Mouse (Mus musculus): ENCODE data around the gene Osbpl10. TPM values are rescaled to one million over a fixed set of nuclear protein-coding genes. Genes with fewer than 3 reads are reported as not detected.

Osbpl10 gene
- polyA plus RNA-seq, 1 experiment from 2014 or later = 2.8 TPM

- H3K4me1 ChIP-seq = peaks cover 11% of the 10 kb centered on the region
- H3K36me3 ChIP-seq = no peaks in the 10 kb centered on the region
- H3K4me3 ChIP-seq (replicated peaks) = no peak overlapping the region
- H3K4me2 ChIP-seq (replicated peaks) = no peak overlapping the region
- H3K27ac ChIP-seq (replicated peaks) = no peak overlapping the region
- no peaks in the 10 kb centered on the region for H3K9me3 ChIP-seq (replicated peaks)
- H3K27me3 ChIP-seq = no peaks in the 10 kb centered on the region
- 88% methylated on average over 7 of the region's 7 CpGs for WGBS
- H3K9ac ChIP-seq = no peak overlapping the region
- no peak for ATAC-seq (ENCODE audit: insufficient number of reproducible peaks, low FRiP score, low TSS enrichment, low read depth)
These were observed 231.4 kb downstream of the Osbpl10 start for GRCm38 (mm10) chr9:115209737-115210136.

- H3K4me2 ChIP-seq (replicated peaks) = no peak overlapping the region
- H3K9ac ChIP-seq = no peak overlapping the region
- H3K9me3 ChIP-seq (replicated peaks) = no peaks in the 10 kb centered on the region
- ATAC-seq (ENCODE audit: insufficient number of reproducible peaks, low FRiP score, low TSS enrichment, low read depth) = no peak
- no peak overlapping the region for H3K27ac ChIP-seq (replicated peaks)
- no peak overlapping the region for H3K4me3 ChIP-seq (replicated peaks)
- H3K36me3 ChIP-seq = no peaks in the 10 kb centered on the region
- H3K4me1 ChIP-seq = peaks cover 17% of the 10 kb centered on the region
- no peaks in the 10 kb centered on the region for H3K27me3 ChIP-seq
- 90% methylated on average over 12 of the region's 12 CpGs for whole genome bisulfite sequencing
These were observed 232.2 kb downstream of the Osbpl10 start for GRCm38 (mm10) chr9:115210535-115210934.

- no peaks in the 10 kb centered on the region for H3K36me3 ChIP-seq
- H3K27me3 ChIP-seq = no peaks in the 10 kb centered on the region
- H3K4me2 ChIP-seq (replicated peaks) = no peak overlapping the region
- no peak overlapping the region for H3K4me3 ChIP-seq (replicated peaks)
- no peak overlapping the region for H3K27ac ChIP-seq (replicated peaks)
- peaks cover 14% of the 10 kb centered on the region for H3K4me1 ChIP-seq
- H3K9me3 ChIP-seq (replicated peaks) = no peaks in the 10 kb centered on the region
- 72% methylated on average over 5 of the region's 5 CpGs for WGBS
- no peak for ATAC-seq (ENCODE audit: insufficient number of reproducible peaks, low FRiP score, low TSS enrichment, low read depth)
- H3K9ac ChIP-seq = no peak overlapping the region
These were observed 235.4 kb downstream of the Osbpl10 start for GRCm38 (mm10) chr9:115213755-115214264.

- 37% methylated on average over 7 of the region's 7 CpGs for WGBS
- Histone ChIP-seq H3K27ac (replicated peaks) (no peak overlapping the region), H3K9me3 (replicated peaks) (no peaks in the 10 kb centered on the region), H3K4me3 (replicated peaks) (no peak overlapping the region), H3K36me3 (no peaks in the 10 kb centered on the region), H3K27me3 (no peaks in the 10 kb centered on the region), H3K4me1 (peaks cover 14% of the 10 kb centered on the region), H3K9ac (no peak overlapping the region), H3K4me2 (replicated peaks) (no peak overlapping the region)
- ATAC-seq (ENCODE audit: insufficient number of reproducible peaks, low FRiP score, low TSS enrichment, low read depth) = no peak
These were observed 236.5 kb downstream of the Osbpl10 start for GRCm38 (mm10) chr9:115214572-115215571.

- Histone ChIP-seq H3K9ac (no peak overlapping the region), H3K27ac (replicated peaks) (no peak overlapping the region), H3K27me3 (no peaks in the 10 kb centered on the region), H3K4me1 (peaks cover 14% of the 10 kb centered on the region), H3K36me3 (no peaks in the 10 kb centered on the region), H3K4me3 (replicated peaks) (no peak overlapping the region), H3K4me2 (replicated peaks) (no peak overlapping the region), H3K9me3 (replicated peaks) (no peaks in the 10 kb centered on the region)
- WGBS = 31% methylated on average over 21 of the region's 21 CpGs
- 0 out of 2 replicates have a peak, but pooled peaks have one; percentile 49 for ATAC-seq (ENCODE audit: insufficient number of reproducible peaks, low FRiP score, low TSS enrichment, low read depth)
These were observed 237.7 kb downstream of the Osbpl10 start for GRCm38 (mm10) chr9:115215830-115216701.

GRCm38 (mm10) chr9:115217984-115218383 lies 239.6 kb downstream of the Osbpl10 start:
- H3K9me3 ChIP-seq (replicated peaks) = no peaks in the 10 kb centered on the region
- no peak overlapping the region for H3K9ac ChIP-seq
- ATAC-seq (ENCODE audit: insufficient number of reproducible peaks, low FRiP score, low TSS enrichment, low read depth) = no peak
- no peak overlapping the region for H3K4me3 ChIP-seq (replicated peaks)
- H3K4me2 ChIP-seq (replicated peaks) = no peak overlapping the region
- no peak overlapping the region for H3K27ac ChIP-seq (replicated peaks)
- H3K36me3 ChIP-seq = no peaks in the 10 kb centered on the region
- no peaks in the 10 kb centered on the region for H3K27me3 ChIP-seq
- H3K4me1 ChIP-seq = peaks cover 14% of the 10 kb centered on the region
- 29% methylated on average over 9 of the region's 9 CpGs for WGBS

- WGBS = 68% methylated on average over 7 of the region's 7 CpGs
These were observed 242.1 kb downstream of the Osbpl10 start for GRCm38 (mm10) chr9:115220466-115220865.

GRCm38 (mm10) chr9:115221265-115221664 lies 242.9 kb downstream of the Osbpl10 start:
- no peaks in the 10 kb centered on the region for H3K4me1 ChIP-seq
- no peak overlapping the region for H3K4me3 ChIP-seq (replicated peaks)
- no peak overlapping the region for H3K9ac ChIP-seq
- 90% methylated on average over 7 of the region's 7 CpGs for WGBS
- H3K9me3 ChIP-seq (replicated peaks) = no peaks in the 10 kb centered on the region
- no peak overlapping the region for H3K4me2 ChIP-seq (replicated peaks)
- no peaks in the 10 kb centered on the region for H3K36me3 ChIP-seq
- ATAC-seq (ENCODE audit: insufficient number of reproducible peaks, low FRiP score, low TSS enrichment, low read depth) = no peak
- no peaks in the 10 kb centered on the region for H3K27me3 ChIP-seq
- H3K27ac ChIP-seq (replicated peaks) = no peak overlapping the region

More at GRCm38 (mm10) chr9:115220466-115220865, 242.1 kb downstream of the Osbpl10 start:
- Histone ChIP-seq H3K27me3 (no peaks in the 10 kb centered on the region), H3K9ac (no peak overlapping the region), H3K4me3 (replicated peaks) (no peak overlapping the region), H3K27ac (replicated peaks) (no peak overlapping the region), H3K9me3 (replicated peaks) (no peaks in the 10 kb centered on the region), H3K36me3 (no peaks in the 10 kb centered on the region), H3K4me2 (replicated peaks) (no peak overlapping the region), H3K4me1 (peaks cover 6% of the 10 kb centered on the region; the same call in 1 of the 2 replicates)
- ATAC-seq (ENCODE audit: insufficient number of reproducible peaks, low FRiP score, low TSS enrichment, low read depth) = no peak

GRCm38 (mm10) chr9:115224744-115225354 lies 246.5 kb downstream of the Osbpl10 start:
- no peak overlapping the region for H3K9ac ChIP-seq
- H3K27ac ChIP-seq (replicated peaks) = no peak overlapping the region
- no peak for ATAC-seq (ENCODE audit: insufficient number of reproducible peaks, low FRiP score, low TSS enrichment, low read depth)
- H3K4me3 ChIP-seq (replicated peaks) = no peak overlapping the region
- H3K27me3 ChIP-seq = no peaks in the 10 kb centered on the region
- 45% methylated on average over 7 of the region's 7 CpGs for WGBS
- H3K4me1 ChIP-seq = no peaks in the 10 kb centered on the region
- H3K9me3 ChIP-seq (replicated peaks) = no peaks in the 10 kb centered on the region
- H3K36me3 ChIP-seq = 0 out of 2 replicates have a peak, but pooled peaks cover 2% of the 10 kb centered on the region
- no peak overlapping the region for H3K4me2 ChIP-seq (replicated peaks)

GRCm38 (mm10) chr9:115229145-115229544 lies 250.8 kb downstream of the Osbpl10 start:
- Histone ChIP-seq H3K4me1 (no peaks in the 10 kb centered on the region), H3K4me2 (replicated peaks) (no peak overlapping the region), H3K36me3 (0 out of 2 replicates have a peak, but pooled peaks cover 7% of the 10 kb centered on the region), H3K9me3 (replicated peaks) (no peaks in the 10 kb centered on the region), H3K27me3 (no peaks in the 10 kb centered on the region), H3K4me3 (replicated peaks) (no peak overlapping the region), H3K9ac (no peak overlapping the region), H3K27ac (replicated peaks) (no peak overlapping the region)
- no peak for ATAC-seq (ENCODE audit: insufficient number of reproducible peaks, low FRiP score, low TSS enrichment, low read depth)
- WGBS = 58% methylated on average over 4 of the region's 4 CpGs

Measured in embryonic facial prominence, embryonic 15.5 days (tissue).